Mouse (Mus musculus): Measurements from ENCODE around the gene Wdr95.
A peak's percentile ranks its signal among the peaks of the same experiment; 100 is the strongest.

The Wdr95 gene

GRCm38 (mm10) chr5:149527999-149528729 is at the start of gene Wdr95:
TSS of gene Wdr95 (plus strand) at chr5:149528679.
- DNase-seq (ENCODE audit: extremely low read depth, low read depth) = no peak

GRCm38 (mm10) chr5:149481920-149482319 is 46.6 kb upstream of the Wdr95 start:
- DNase-seq (ENCODE audit: extremely low read depth, low read depth) = no peak

- DNase-seq (ENCODE audit: extremely low read depth, low read depth) = peak; percentile 50
Observed at GRCm38 (mm10) chr5:149483321-149484052, 45.0 kb upstream of the Wdr95 start.

- DNase-seq (ENCODE audit: extremely low read depth, low read depth) = no peak
Observed at GRCm38 (mm10) chr5:149484270-149484669, 44.2 kb upstream of the Wdr95 start.

- no peak for DNase-seq (ENCODE audit: extremely low read depth, low read depth)
Observed at GRCm38 (mm10) chr5:149485447-149485846, 43.0 kb upstream of the Wdr95 start.

- no peak for DNase-seq (ENCODE audit: extremely low read depth, low read depth)
Observed at GRCm38 (mm10) chr5:149488360-149489021, 40.0 kb upstream of the Wdr95 start.

GRCm38 (mm10) chr5:149489136-149489535 is 39.3 kb upstream of the Wdr95 start:
- DNase-seq (ENCODE audit: extremely low read depth, low read depth) = no peak

- DNase-seq (ENCODE audit: extremely low read depth, low read depth) = no peak
Observed at GRCm38 (mm10) chr5:149490275-149490674, 38.2 kb upstream of the Wdr95 start.

GRCm38 (mm10) chr5:149495655-149496054 is 32.8 kb upstream of the Wdr95 start:
- DNase-seq (ENCODE audit: extremely low read depth, low read depth) = no peak

GRCm38 (mm10) chr5:149496401-149497066 is 31.9 kb upstream of the Wdr95 start:
- DNase-seq (ENCODE audit: extremely low read depth, low read depth) = no peak

GRCm38 (mm10) chr5:149499936-149500335 is 28.5 kb upstream of the Wdr95 start:
- DNase-seq (ENCODE audit: extremely low read depth, low read depth) = no peak

GRCm38 (mm10) chr5:149503423-149504175 is 24.9 kb upstream of the Wdr95 start:
- no peak for DNase-seq (ENCODE audit: extremely low read depth, low read depth)

- no peak for DNase-seq (ENCODE audit: extremely low read depth, low read depth)
Observed at GRCm38 (mm10) chr5:149504985-149505384, 23.5 kb upstream of the Wdr95 start.

GRCm38 (mm10) chr5:149506033-149506432 is 22.4 kb upstream of the Wdr95 start:
- DNase-seq (ENCODE audit: extremely low read depth, low read depth) = no peak

GRCm38 (mm10) chr5:149508094-149509029 is 20.1 kb upstream of the Wdr95 start:
- peak; percentile 37 for DNase-seq (ENCODE audit: extremely low read depth, low read depth)

GRCm38 (mm10) chr5:149510323-149510722 is 18.2 kb upstream of the Wdr95 start:
- DNase-seq (ENCODE audit: extremely low read depth, low read depth) = no peak

GRCm38 (mm10) chr5:149512695-149513094 is 15.8 kb upstream of the Wdr95 start:
- DNase-seq (ENCODE audit: extremely low read depth, low read depth) = no peak

GRCm38 (mm10) chr5:149513438-149514086 is 14.9 kb upstream of the Wdr95 start:
- no peak for DNase-seq (ENCODE audit: extremely low read depth, low read depth)

- no peak for DNase-seq (ENCODE audit: extremely low read depth, low read depth)
Observed at GRCm38 (mm10) chr5:149514087-149514671, 14.3 kb upstream of the Wdr95 start.
